Mouse (Mus musculus): ENCODE measurements at regions not wholly inside any gene's neighbourhood (a gene's known extent, or its start where the extent isn't known, plus 50 kb on each side); places are given as distances from the start of the nearest gene placed in this dataset.
"Not testable (repeated sequence)": the region's sequence is repeated elsewhere in the genome, so short reads cannot be mapped to it uniquely, and the experiment has no call there.

- no peak for TF ChIP-seq CTCF (IDR thresholded peaks at IDR 0.05)
- intact Hi-C loops (cut with DNase I), result no loop called here
- Histone ChIP-seq H3K4me3 (no peak overlapping the region), H3K27ac (no peak overlapping the region)
- DNase-seq, result no peak
These were observed 473.5 kb upstream of the Fam241a start for GRCm38 (mm10) chr3:128369521-128370127.

DNA sequence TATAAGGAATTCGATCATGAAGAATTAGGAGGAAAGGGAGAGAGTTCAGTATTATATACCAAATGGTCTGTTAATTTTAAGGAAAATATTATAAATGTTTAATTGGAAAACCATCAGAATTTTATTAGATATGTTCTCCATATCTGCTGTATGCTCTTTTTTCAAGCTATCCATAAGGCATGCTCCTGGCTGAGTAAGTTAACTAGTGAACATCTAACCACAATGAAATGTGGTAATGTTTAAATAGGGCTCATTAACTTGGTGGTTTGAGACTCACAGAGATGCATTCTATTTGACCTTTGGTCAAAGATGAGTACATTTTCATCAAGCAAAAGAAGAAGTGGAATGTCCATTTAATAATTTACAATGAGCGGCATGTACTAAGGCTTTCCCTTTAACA lies 466.2 kb upstream of the Fam241a start:
- no peak for DNase-seq
- TF ChIP-seq CTCF (IDR thresholded peaks at IDR 0.05), result no peak
- H3K4me3 ChIP-seq, result no peak overlapping the region
- H3K27ac ChIP-seq, result no peak overlapping the region
- intact Hi-C loops (cut with DNase I), result no loop called here

- H3K27ac ChIP-seq, H3K4me3 ChIP-seq: not testable (repeated sequence)
- peak; percentile 19 for DNase-seq
- peak; percentile 65 for TF ChIP-seq CTCF (IDR thresholded peaks at IDR 0.05)
- intact Hi-C loops (cut with DNase I), result loop anchor here (1.0 kb wide), 1 partner anchor 855 kb away; no protein-coding TSS in a partner anchor
These were observed 453.0 kb upstream of the Fam241a start for GRCm38 (mm10) chr3:128349123-128349522.

DNA sequence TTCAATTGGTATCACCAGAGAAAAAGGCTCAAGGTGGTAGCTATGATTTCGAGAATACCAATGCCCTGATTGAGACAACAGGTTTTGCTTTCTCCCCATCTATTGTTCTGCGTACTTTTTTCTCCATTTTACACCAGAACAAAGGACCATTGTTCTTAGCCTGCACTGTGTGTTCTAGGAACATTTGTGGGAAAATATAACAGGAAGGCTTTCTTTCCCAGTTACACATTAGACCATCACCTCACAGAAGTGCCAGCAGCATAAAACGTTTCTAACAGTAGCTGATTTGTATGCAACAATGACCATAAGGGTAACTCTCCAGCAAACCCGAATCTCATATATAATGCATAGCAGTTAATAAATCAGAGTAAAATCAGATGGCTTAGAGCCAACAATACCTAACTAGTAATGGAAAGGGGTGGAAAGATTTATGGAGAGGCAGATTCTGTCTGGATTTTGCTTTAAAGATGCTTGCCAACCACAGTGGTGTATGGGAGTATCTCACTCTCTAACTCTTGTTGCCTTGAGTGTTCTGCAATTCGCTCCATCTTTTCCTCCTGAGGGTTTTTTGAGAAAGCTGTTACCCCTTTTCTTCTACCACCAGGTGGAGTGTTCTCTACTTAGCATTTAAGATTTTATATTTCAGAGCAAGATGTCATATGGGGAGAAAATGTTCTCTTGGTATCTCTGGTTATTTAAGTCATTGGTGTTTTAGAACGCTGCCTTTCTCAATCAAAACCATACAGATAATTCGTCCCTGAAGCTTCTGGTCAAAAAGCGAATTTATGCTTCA lies 451.9 kb upstream of the Fam241a start:
- H3K27ac ChIP-seq, result no peak overlapping the region
- TF ChIP-seq CTCF (IDR thresholded peaks at IDR 0.05), result peak; percentile 20; the same call in 1 of the 2 replicates

DNA sequence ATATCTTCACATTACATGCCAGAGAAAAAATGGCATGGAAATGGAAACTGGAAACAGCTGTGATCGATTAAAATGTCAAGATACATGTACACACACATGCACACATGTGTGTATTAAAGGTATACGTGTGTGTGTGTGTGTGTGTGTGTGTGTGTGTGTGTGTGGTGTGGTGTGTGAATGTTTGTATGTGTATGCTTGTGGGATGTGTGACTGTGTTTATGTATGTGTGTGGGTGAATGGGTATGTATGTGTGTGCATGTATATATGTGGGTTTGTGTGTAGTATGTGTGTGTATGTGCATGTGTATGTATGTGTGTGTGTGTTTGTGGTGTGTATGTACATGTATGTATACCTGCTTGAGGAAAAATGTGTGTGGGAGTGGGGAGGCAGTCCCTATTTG lies 441.4 kb upstream of the Fam241a start:
- Histone ChIP-seq H3K27ac (no peak overlapping the region), H3K4me3 (no peak overlapping the region)
- no peak for DNase-seq
- TF ChIP-seq CTCF (IDR thresholded peaks at IDR 0.05), result no peak
- intact Hi-C loops (cut with DNase I), result loop anchor here (1.0 to 5.0 kb wide), 3 partner anchors 250 to 867 kb away; no protein-coding TSS in a partner anchor

More for the DNA sequence above, 451.9 kb upstream of the Fam241a start:
- no peak overlapping the region for H3K4me3 ChIP-seq
- intact Hi-C loops (cut with DNase I), result no loop called here
- DNase-seq, result no peak

GRCm38 (mm10) chr3:128337031-128337430 lies 440.9 kb upstream of the Fam241a start:
- DNase-seq, result peak; percentile 49
- no peak overlapping the region for H3K27ac ChIP-seq
- TF ChIP-seq CTCF (IDR thresholded peaks at IDR 0.05), result peak; percentile 86
- intact Hi-C loops (cut with DNase I), result loop anchor here (1.0 to 5.0 kb wide), 3 partner anchors 250 to 868 kb away; no protein-coding TSS in a partner anchor
- no peak overlapping the region for H3K4me3 ChIP-seq

DNA sequence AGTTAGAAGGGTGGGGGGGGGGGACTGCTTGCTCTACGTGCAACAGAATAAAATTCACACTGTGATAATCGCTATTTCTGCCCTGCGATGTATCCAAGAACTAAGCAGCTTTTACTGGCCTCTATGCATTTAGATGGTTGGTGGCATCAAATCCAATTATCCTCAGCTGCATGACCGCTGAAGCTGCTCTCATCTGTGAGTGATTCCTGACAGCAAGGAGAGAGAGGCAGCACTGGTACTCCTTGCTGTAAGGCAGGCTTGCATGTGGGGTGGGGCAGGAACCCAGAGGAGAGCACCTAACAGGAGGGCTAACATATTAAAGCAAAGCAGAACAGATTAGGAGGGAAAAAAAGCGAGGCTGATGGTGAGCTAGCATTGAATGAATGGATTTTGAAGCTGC lies 431.6 kb upstream of the Fam241a start:
- intact Hi-C loops (cut with DNase I), result no loop called here
- no peak for DNase-seq
- Histone ChIP-seq H3K27ac (no peak overlapping the region), H3K4me3 (no peak overlapping the region)
- no peak for TF ChIP-seq CTCF (IDR thresholded peaks at IDR 0.05)

GRCm38 (mm10) chr3:128301312-128301711 lies 405.2 kb upstream of the Fam241a start:
- H3K4me3 ChIP-seq, result no peak overlapping the region
- H3K27ac ChIP-seq, result no peak overlapping the region
- DNase-seq, result no peak
- no peak for TF ChIP-seq CTCF (IDR thresholded peaks at IDR 0.05)
- intact Hi-C loops (cut with DNase I), result no loop called here

DNA sequence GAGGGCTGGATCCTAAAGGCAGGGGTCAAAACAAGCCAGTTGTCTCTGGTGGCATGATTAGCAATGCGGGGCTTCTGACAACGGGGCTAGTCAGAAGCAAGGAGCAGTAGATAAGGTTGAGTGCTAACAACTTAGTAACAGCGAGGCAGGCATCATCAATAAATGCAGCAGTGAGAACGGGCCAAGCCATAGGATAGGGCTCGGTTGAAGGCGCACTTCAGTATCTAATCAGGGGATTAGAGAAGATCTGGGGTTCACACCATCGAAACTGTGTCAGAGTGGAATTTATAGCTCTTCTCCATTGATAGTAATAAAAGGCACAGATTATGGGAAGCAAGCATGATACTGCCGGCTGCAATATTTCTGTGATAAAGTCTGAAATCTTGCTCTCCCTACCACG lies 402.0 kb upstream of the Fam241a start:
- no peak for TF ChIP-seq CTCF (IDR thresholded peaks at IDR 0.05)
- Histone ChIP-seq H3K4me3 (no peak overlapping the region), H3K27ac (no peak overlapping the region)
- intact Hi-C loops (cut with DNase I), result no loop called here
- DNase-seq, result no peak

- no peak overlapping the region for H3K4me3 ChIP-seq
These were observed 391.7 kb upstream of the Fam241a start for GRCm38 (mm10) chr3:128287846-128288245.

GRCm38 (mm10) chr3:128285214-128285613 lies 389.1 kb upstream of the Fam241a start:
- Histone ChIP-seq H3K4me3 (no peak overlapping the region), H3K27ac (no peak overlapping the region)
- DNase-seq, result no peak
- TF ChIP-seq CTCF (IDR thresholded peaks at IDR 0.05), result no peak
- intact Hi-C loops (cut with DNase I), result no loop called here

More at GRCm38 (mm10) chr3:128287846-128288245, 391.7 kb upstream of the Fam241a start:
- DNase-seq, result no peak
- intact Hi-C loops (cut with DNase I), result loop anchor here (2.0 kb wide), 1 partner anchor 23 kb away; no protein-coding TSS in a partner anchor
- no peak overlapping the region for H3K27ac ChIP-seq
- TF ChIP-seq CTCF (IDR thresholded peaks at IDR 0.05), result no peak

GRCm38 (mm10) chr3:128280626-128281025 lies 384.5 kb upstream of the Fam241a start:
- TF ChIP-seq CTCF (IDR thresholded peaks at IDR 0.05), result no peak
- no peak overlapping the region for H3K27ac ChIP-seq
- no peak for DNase-seq
- intact Hi-C loops (cut with DNase I), result no loop called here
- no peak overlapping the region for H3K4me3 ChIP-seq

DNA sequence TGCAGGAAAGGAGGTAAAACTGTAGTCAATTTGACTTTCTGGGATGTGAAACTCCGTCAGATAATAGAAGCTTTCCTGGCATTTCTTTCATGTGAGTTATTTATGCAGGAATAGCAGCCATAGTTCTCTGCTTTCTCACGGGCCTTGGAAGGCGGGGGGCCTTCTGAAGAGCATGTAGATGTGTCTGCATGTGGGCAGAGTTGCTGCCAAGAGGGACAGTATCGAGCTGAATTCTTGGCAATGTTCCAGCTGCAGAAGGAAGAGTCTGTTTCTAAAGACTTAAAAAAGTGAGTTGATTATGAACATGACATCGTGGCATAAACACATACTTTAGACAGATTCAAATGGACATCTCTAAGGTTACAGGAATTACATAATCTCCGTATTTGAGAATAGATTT lies 374.5 kb upstream of the Fam241a start:
- intact Hi-C loops (cut with DNase I), result no loop called here
- TF ChIP-seq CTCF (IDR thresholded peaks at IDR 0.05), result no peak
- Histone ChIP-seq H3K27ac (no peak overlapping the region), H3K4me3 (no peak overlapping the region)
- no peak for DNase-seq
